Mouse (Mus musculus): Measurements from ENCODE around the gene Slc38a7.

The Slc38a7 gene

DNA sequence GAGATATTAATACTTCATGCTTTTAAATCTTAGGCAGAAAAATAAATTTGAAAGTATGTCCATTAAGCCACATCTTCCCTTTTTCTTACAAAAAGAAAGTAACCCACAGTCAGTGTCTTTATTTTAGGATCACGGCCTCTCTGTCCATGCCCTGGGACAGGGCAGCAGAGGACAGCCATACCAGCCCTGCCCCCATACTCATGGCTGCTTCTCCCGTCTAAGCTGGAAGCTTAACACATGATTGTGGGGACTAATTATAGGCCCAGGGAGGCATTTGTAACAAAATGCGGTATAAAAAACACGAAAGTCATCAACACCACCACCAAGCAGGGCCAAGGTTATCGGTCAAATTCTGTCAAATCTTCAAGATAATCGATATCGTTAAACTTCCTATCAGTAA lies 21.9 kb upstream of the Slc38a7 start:
- no peak for TF ChIP-seq GATA4 (IDR thresholded peaks at IDR 0.05; ENCODE audit: insufficient replicate concordance, low read length)

DNA sequence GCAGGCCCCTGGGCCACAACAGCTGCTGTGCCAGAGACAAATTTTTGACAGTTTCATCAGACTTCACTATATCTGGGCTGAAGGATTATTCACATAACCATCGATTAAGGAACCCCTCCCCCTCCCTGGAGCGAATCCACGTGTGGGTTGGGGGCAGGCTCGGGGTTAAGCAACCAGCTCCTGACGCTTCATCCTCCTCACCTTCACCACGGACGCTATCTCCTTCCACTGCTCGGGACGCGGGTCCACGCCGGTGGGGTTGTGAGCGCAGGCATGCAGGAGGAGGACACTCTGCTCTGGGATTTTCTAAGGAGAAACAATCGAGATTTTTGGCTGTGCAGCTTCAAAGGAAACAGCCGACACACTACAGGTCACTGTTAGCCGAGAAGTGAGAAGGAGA lies 18.4 kb upstream of the Slc38a7 start:
- no peak for TF ChIP-seq GATA4 (IDR thresholded peaks at IDR 0.05; ENCODE audit: insufficient replicate concordance, low read length)

DNA sequence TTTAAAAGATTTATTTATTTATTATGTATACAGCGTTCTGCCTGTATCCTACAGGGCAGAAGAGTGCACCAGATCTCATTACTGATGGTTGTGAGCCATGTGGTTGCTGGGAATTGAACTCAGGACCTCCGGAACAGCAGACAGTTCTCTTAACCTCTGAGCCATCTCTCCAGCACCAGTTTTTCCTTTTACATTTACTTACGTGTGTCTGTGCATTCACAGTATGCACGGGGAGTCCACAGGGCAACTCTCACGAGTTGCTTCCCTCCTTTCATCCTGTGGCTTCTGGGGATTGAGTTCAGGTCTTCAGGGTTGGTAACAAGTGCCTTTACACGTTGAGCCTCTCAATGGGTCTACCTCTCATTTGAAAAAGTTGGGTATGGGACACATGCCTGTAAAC lies 835 bp upstream of the Slc38a7 start:
- no peak for TF ChIP-seq GATA4 (IDR thresholded peaks at IDR 0.05; ENCODE audit: insufficient replicate concordance, low read length)

DNA sequence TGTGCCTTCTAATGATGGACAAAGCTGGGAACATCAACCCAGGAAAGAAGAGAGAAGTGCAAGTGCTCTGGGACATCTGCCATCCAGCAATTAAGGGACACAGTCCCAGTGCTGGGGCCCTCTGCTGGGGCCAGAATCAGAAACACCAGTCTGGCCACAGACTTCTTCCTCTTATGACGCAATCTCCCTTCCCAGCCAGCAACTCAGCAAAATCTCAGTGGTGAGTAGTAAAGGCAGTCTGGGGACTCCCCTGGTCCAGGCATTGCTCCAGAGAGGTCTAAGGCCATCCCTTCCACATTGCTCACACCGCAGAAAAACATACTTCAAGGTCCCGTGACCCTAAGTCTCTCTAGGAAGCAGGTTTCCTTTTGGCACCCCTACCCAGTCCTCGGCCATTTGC lies 1.0 kb downstream of the Slc38a7 start:
- no peak for TF ChIP-seq GATA4 (IDR thresholded peaks at IDR 0.05; ENCODE audit: insufficient replicate concordance, low read length)

DNA sequence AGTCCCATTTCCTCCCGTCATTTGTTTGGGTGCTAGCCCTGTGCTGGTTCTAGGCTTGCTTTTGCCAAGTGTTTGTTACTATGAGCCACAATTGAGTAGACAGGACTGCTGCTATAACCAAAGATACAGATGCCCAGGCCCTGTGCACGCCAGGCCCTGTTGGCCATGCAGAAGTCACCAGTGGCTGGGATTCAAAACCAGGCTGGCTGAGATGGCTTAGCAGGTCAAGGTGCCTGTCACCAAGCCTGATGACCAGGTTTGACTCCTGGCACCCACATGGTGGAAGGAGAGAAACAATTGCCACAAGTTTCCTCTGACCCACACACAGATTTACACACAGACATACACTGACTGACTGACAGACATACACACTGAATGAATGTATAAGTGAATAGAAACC lies 3.0 kb downstream of the Slc38a7 start:
- TF ChIP-seq GATA4 (IDR thresholded peaks at IDR 0.05; ENCODE audit: insufficient replicate concordance, low read length), result no peak

DNA sequence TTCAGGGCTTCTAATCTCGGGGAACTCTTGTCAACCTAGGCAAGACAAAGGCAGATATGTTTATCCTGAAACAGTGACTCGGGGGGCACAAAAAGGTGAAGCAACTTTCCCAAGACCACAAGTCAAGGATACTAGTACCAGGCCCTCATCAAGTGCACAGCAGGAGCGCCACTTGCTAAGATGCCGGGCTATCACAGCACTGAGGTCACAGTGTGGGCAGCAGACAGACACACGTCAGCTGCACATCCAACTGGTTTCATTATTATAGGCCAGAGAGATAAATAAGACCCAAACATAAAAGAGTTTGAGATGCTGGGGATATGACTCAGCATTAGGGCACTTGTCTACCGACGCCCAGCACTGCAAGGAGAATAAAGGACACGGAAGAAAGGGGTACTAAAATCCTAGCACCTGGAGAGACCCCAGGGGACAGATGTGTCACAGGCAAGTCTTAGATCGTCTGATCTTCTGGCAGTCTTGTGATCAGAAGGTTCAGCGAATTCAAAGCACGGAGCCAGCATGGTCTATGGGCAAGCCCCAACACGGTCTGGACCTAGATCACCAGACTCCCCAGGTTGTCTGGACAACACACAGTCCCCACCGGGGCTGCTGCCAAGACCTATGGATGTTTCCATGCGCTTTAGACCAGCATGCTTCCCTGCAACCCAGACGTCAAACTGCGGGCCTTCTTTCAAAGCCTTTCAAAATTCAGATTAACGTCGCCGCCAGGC lies 4.4 kb downstream of the Slc38a7 start:
- no peak for TF ChIP-seq GATA4 (IDR thresholded peaks at IDR 0.05; ENCODE audit: insufficient replicate concordance, low read length)

DNA sequence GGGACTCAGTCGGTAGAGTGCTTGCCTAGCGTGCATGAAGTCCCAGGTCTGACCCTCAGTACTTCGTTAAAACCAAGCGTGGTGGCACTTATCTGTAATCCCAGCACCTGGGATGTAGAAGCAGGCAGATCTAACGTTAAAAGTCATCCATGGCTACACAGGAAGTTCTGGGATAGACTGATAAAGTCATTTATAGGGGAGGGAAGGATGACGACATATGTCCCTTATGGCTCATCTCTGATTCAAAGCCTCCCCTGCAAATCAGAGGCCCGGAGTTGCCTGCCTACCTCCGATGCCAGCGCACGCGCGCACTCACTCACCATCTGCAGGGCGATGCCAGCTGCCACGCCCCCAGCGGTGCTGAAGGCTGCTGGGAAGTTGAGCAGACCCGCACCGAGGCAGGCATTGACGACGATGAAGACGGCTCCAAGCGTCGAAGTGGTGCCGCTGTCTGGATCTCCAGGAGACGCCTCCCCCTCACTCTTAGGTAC lies 5.2 kb downstream of the Slc38a7 start:
- no peak for TF ChIP-seq GATA4 (IDR thresholded peaks at IDR 0.05; ENCODE audit: insufficient replicate concordance, low read length)

DNA sequence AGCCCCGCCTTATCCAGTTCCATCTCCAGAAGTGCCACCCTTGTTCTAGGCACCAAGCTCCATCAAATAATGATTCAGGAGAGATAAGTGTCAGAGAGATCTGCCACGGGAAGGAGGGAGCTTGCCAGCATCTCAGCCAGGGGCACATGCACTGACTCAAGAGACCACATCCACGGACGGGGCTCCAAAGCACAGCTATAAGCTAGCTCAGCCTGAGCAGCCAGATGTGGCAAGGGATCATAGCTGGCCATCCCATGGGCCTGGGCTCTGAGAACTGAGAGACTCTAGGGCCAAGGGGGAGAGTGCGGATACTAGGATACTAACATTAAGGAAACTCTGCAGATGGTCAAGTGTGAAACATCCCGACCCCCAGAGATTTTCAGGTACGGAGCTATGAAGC lies 8.3 kb downstream of the Slc38a7 start:
- no peak for TF ChIP-seq GATA4 (IDR thresholded peaks at IDR 0.05; ENCODE audit: insufficient replicate concordance, low read length)

DNA sequence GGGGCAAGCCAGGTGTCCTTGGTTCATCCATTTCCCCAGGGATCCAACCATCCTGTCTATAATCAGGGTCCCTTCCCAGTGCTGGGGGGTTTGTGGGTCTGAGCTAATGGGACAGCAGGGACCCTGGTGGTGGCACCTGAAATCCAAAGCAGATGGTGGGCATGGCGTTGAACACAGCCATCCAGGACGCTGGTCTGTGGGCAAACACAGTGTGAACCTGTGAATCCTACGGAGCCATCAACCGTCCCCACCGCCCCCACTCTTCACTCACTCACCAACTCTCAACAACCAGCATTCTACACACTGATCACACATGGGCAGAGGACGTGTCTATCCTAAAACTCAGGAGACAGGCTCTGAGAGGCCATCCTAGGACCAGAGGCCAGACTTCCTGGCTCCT lies 9.4 kb downstream of the Slc38a7 start:
- no peak for TF ChIP-seq GATA4 (IDR thresholded peaks at IDR 0.05; ENCODE audit: insufficient replicate concordance, low read length)

DNA sequence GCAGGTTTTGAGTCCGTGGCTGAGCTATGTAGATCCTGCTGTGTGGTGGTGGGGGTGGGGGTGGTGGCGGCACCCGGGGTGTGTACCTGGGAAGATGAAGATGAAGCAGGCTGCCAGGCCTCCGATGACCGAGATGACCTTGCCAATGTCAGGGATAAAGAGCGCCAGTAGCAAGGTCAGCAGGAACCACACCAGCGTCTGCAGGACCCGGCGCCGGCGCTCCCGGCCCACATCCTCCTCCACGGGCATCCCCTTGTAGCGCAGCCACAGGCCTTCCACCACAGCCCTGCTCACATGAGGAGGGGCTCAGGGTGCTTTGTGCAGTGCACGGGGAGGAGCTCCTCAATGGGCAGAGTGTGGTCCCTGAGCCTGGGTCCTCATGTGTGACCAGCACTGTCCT lies 11.9 kb downstream of the Slc38a7 start:
- no peak for TF ChIP-seq GATA4 (IDR thresholded peaks at IDR 0.05; ENCODE audit: insufficient replicate concordance, low read length)

DNA sequence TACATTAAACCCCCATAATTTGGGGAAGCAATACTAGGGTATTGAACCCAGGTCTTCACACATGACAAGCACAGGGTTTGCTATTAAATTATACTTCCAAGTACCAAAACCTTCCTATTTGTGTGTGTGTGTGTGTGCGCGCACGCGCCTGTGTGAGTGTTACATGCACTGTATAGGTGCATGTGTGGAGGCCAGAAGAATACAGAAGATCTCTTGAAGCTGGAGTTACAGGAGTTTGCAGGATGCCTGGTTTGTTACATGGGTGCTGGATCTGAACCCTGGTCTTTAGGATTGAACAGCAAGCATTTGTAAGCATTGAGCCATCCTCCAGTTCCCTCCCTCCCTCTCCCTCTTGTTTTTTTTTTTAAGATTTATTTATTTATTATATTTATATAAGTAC lies 14.1 kb downstream of the Slc38a7 start:
- no peak for TF ChIP-seq GATA4 (IDR thresholded peaks at IDR 0.05; ENCODE audit: insufficient replicate concordance, low read length)

DNA sequence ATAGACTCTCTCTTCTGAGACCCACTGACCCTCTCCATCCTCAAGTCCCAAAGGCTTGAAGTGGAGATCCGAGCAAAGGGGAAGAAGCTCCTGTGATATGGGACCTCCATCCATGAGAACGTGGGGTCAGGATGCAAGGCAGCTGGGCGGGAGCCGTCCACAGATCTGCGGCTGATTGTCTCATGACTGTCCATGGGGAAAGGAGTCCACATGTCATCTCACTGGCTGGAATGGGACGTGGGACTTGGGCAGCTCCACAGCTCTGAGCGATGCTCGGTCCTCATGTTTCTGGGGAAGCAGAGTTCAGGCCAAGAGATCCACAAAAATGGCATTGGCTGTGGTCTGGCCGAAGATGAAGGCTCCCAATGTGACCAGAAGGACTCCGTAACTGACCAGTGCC lies 16.1 kb downstream of the Slc38a7 start:
- TF ChIP-seq GATA4 (IDR thresholded peaks at IDR 0.05; ENCODE audit: insufficient replicate concordance, low read length), result no peak

DNA sequence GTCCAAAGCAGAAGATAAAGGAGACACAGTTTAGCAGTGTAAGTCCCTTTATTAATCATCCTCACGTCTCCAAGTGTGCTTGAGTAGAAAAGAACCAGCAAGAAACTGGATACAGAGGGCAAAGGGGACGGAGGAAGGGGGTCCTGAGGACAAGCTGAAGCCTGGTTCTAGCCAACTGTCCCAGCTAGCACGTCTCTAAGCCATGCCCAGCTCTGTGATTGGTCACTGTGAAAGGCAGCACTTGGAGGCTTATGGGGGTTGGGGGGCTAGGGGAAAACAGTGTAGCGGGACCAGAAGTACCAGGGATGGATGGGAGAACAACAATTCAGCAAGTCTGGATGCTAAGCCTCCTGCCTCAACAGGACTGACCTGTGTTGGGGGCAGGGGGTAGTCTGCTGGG lies 17.4 kb downstream of the Slc38a7 start:
- no peak for TF ChIP-seq GATA4 (IDR thresholded peaks at IDR 0.05; ENCODE audit: insufficient replicate concordance, low read length)

DNA sequence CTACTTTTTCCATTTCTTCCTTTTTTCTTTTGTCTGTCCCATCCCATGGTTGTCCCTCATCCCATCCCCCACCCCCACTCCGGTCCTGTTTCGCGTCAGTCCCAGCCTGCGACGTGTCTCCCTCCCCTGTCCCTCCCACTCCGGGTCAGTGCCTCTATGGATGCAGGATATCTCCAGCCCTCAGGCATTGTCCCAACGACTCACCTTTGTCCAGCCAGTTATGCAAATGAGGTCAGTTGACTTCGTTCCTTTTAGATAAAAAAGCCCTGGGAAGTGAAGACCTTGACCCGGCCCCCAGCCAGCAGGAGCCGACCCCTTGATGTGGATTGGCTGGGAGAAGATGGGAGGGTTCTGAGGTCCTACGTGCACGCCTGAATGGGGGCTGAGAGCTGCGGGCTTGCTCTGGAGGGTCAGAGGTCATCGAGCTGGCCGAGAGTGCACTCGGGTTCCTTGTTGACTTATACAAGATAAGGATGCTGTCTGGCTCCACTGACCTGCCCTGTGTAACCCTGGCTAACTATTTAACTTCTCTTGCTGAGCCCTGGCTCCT lies 19.8 kb downstream of the Slc38a7 start:
- TF ChIP-seq GATA4 (IDR thresholded peaks at IDR 0.05; ENCODE audit: insufficient replicate concordance, low read length), result peak; percentile 97; the same call in 1 of the 2 replicates

DNA sequence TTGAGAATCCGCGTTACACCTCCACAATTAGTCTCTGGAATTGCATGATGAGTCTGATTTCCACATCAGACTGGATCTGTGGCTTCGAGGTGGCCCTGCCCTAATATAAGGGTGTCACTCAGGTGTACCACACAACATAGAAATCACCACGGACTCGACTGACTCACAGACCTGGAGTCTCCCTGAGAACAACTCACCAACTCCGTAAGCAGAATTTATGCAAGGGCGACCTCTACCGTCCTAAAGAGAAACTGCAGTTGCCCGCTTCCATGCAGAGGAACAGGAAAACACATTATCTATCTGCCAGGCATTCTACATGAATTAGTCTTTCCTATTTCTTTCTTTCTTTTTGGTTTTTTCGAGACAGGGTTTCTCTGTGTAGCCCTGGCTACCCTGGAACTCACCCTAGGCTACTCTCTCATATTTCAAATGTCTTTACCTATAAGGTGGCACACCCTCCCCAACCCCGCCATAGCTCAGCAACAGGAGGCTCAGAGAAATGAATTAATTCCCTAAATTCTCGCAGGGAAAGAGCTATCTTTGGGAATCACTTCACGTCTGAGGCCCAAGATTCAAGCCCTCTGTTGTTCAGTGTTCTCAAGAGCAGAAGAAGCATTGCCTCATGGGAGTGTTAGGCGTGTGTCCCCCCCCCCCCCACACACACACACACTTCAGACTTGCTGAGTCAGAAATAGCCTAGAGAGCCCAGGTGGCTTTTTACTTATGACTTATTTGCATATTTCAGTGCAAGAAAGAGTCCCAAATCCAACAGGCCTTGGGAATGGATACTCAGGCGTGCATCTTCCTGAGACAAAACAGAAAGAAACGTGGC lies 20.5 kb downstream of the Slc38a7 start:
- TF ChIP-seq GATA4 (IDR thresholded peaks at IDR 0.05; ENCODE audit: insufficient replicate concordance, low read length), result no peak

DNA sequence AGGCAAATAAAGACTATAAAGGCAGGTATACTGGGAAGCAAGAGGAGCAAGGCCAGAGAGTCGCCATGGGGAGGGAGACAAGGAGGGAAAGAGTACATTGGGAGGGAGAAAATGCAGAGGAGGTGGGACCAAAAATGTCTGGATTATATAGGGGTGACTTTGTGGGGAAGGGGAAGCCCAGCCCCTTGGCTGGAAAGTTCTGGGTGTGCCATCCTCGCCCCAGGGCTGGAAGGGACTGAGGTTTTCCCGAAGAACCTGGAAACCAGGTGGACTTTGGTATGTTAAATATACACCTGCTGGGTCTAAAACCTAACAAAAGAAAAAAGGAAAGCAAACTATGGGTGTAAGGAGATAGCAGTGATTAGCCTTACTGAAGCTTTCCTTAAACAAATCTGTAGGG lies 23.2 kb downstream of the Slc38a7 start:
- TF ChIP-seq GATA4 (IDR thresholded peaks at IDR 0.05; ENCODE audit: insufficient replicate concordance, low read length), result no peak

Data from liver, adult (tissue).